Mouse (Mus musculus): ENCODE measurements at regions not wholly inside any gene's neighbourhood (a gene's known extent, or its start where the extent isn't known, plus 50 kb on each side); places are given as distances from the start of the nearest gene placed in this dataset.

DNA sequence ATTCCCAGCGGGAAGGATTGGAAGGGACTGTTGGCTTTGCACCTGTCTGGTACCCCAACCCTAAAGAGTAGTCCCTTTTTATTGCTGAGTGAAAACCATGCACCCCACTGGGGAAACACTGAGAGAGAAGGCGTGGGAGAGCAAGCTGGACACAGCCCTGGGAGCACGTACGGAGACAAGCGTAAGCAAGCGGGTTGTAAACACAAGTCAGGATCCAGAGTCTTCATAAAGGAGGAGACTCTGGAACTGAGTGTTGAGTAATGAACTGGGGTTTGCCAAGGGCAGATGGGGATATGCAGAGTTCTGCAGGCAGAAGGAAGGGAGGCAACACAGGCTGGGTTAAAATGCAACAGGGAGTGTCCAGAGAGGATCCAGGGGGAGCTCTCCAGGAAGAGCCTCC is 141.5 kb upstream of the Dyrk2 start:
- TF ChIP-seq EP300 (IDR thresholded peaks at IDR 0.05; ENCODE audit: low read depth) (no peak), CTCF (IDR thresholded peaks at IDR 0.05; ENCODE audit: low read depth) (no peak)
